Mouse (Mus musculus) liver, embryonic 11.5 days (tissue): ENCODE results near the gene Bicral. TPM values are rescaled to one million over a fixed set of nuclear protein-coding genes. Genes with fewer than 3 reads are reported as not detected.

Source experiments
- ATAC-seq: fragments of 200-750 bp; cut with Nextera tagmentation; replicated peaks from 2 replicates; pipeline ENCODE4 v1.8.0; 2017; ENCODE audit warnings: moderate number of reproducible peaks, mild to moderate bottlenecking, moderate TSS enrichment, moderate library complexity; ENCODE audit not compliant: low FRiP score
- DNase-seq: peaks from one replicate; pipeline ENCODE4 v3.0.0-alpha.2; 2017; ENCODE audit warnings: low spot score
- H3K27ac ChIP-seq: fragments of 300-500 bp; sonication (generic); 2 replicates; pipeline ENCODE4 v1.5.1; 2014; ENCODE audit warnings: mild to moderate bottlenecking, low read depth, low read length, control low read depth
- H3K27me3 ChIP-seq: fragments of 300-500 bp; sonication (generic); replicated peaks from 2 replicates; pipeline ENCODE4 v1.6.1; 2014; ENCODE audit warnings: low read length, mixed read lengths; ENCODE audit not compliant: control insufficient read depth, insufficient read depth
- H3K36me3 ChIP-seq: fragments of 300-500 bp; sonication (generic); 2 replicates; pipeline ENCODE4 v1.6.1; 2014; ENCODE audit warnings: mild to moderate bottlenecking, low read length, moderate library complexity, mixed read lengths; ENCODE audit not compliant: control insufficient read depth, insufficient read depth
- H3K4me1 ChIP-seq: fragments of 300-500 bp; sonication (generic); replicated peaks from 2 replicates; pipeline ENCODE4 v1.6.1; 2014; ENCODE audit warnings: low read length, mixed read lengths; ENCODE audit not compliant: control insufficient read depth, insufficient read depth
- H3K4me2 ChIP-seq: fragments of 300-500 bp; sonication (generic); 2 replicates; pipeline ENCODE4 v1.6.1; 2014; ENCODE audit warnings: mild to moderate bottlenecking, control low read depth, moderate library complexity
- H3K4me3 ChIP-seq: fragments of 300-500 bp; sonication (generic); 2 replicates; pipeline ENCODE4 v1.5.1; 2014; ENCODE audit warnings: low read depth, low read length, control low read depth
- H3K9ac ChIP-seq: fragments of 300-500 bp; sonication (generic); 2 replicates; pipeline ENCODE4 v1.6.1; 2014; ENCODE audit warnings: low read depth, low read length, control low read depth
- H3K9me3 ChIP-seq: fragments of 300-500 bp; sonication (generic); 2 replicates; pipeline ENCODE4 v1.6.1; 2016; ENCODE audit warnings: low read length, inconsistent platforms, mixed read lengths; ENCODE audit not compliant: control insufficient read depth
- WGBS: fragments of 180-500 bp; shearing (Covaris S2); extraction: QIAGEN DNeasy Blood & Tissue Kit; methylation state at CpG from one replicate; pipeline ENCODE4 v1.1.7; 2014; 5-methylcytosine and 5-hydroxymethylcytosine counted together
- polyA plus RNA-seq: library from polyadenylated mRNA; unstranded; fragments of >200 nt; fragmentation: Nextera tagmentation; extraction: Ambion mirVana; gene quantifications from 2 replicates; pipeline ENCODE4 v1.2.1, GENCODE M21; 2014

The Bicral gene
- 6.3 and 7.4 TPM in 2 replicates for polyA plus RNA-seq

GRCm38 (mm10) chr17:46857903-46858748 is at the start of gene Bicral:
Gene Bicral (minus strand): TSS chr17:46858482.
- under 1% methylated on average over 56 of the region's 65 CpGs for whole genome bisulfite sequencing

GRCm38 (mm10) chr17:46903876-46904490 is 45.7 kb upstream of the Bicral start:
- no peaks in the 10 kb centered on the region for H3K9me3 ChIP-seq
- no peak overlapping the region for H3K27ac ChIP-seq
- DNase-seq (peak; percentile 66), ATAC-seq (peak; percentile 64)
- no peak overlapping the region for H3K9ac ChIP-seq
- no peaks in the 10 kb centered on the region for H3K4me1 ChIP-seq
- H3K4me3 ChIP-seq, result no peak overlapping the region
- WGBS, result 19% methylated on average over 19 of the region's 19 CpGs
- H3K4me2 ChIP-seq, result no peak overlapping the region
- no peaks in the 10 kb centered on the region for H3K27me3 ChIP-seq
- no peaks in the 10 kb centered on the region for H3K36me3 ChIP-seq

More at GRCm38 (mm10) chr17:46857903-46858748, at the start of gene Bicral:
- H3K36me3 ChIP-seq, result no peaks in the 10 kb centered on the region
- peak within 1 kb of the TSS; percentile 72 for H3K4me2 ChIP-seq
- peaks cover 22% of the 10 kb centered on the region for H3K4me1 ChIP-seq
- peak within 1 kb of the TSS; percentile 96 for H3K4me3 ChIP-seq
- H3K9me3 ChIP-seq, result no peaks in the 10 kb centered on the region
- no peaks in the 10 kb centered on the region for H3K27me3 ChIP-seq
- ATAC-seq, result peak; percentile 36; the same call in 1 of the 2 replicates
- peak within 1 kb of the TSS; percentile 99 for H3K9ac ChIP-seq
- DNase-seq, result peak; percentile 78
- peak within 1 kb of the TSS; percentile 100 for H3K27ac ChIP-seq

- no peak overlapping the region for H3K9ac ChIP-seq
- ATAC-seq (no peak), DNase-seq (no peak)
- no peaks in the 10 kb centered on the region for H3K27me3 ChIP-seq
- H3K4me3 ChIP-seq, result no peak overlapping the region
- H3K36me3 ChIP-seq, result no peaks in the 10 kb centered on the region
- 51% methylated on average over 2 of the region's 2 CpGs for WGBS
- no peaks in the 10 kb centered on the region for H3K9me3 ChIP-seq
- H3K4me2 ChIP-seq, result no peak overlapping the region
- H3K27ac ChIP-seq, result no peak overlapping the region
- H3K4me1 ChIP-seq, result no peaks in the 10 kb centered on the region
These were observed 42.7 kb upstream of the Bicral start for GRCm38 (mm10) chr17:46900941-46901340.

GRCm38 (mm10) chr17:46897221-46897950 is 39.1 kb upstream of the Bicral start:
- WGBS, result 48% methylated on average over 13 of the region's 13 CpGs
- peaks cover 5% of the 10 kb centered on the region for H3K36me3 ChIP-seq
- no peak for DNase-seq
- peaks cover 4% of the 10 kb centered on the region for H3K4me1 ChIP-seq
- H3K4me3 ChIP-seq, result no peak overlapping the region
- H3K27ac ChIP-seq, result no peak overlapping the region
- H3K4me2 ChIP-seq, result no peak overlapping the region
- no peak overlapping the region for H3K9ac ChIP-seq
- H3K9me3 ChIP-seq, result no peaks in the 10 kb centered on the region
- no peaks in the 10 kb centered on the region for H3K27me3 ChIP-seq
- no peak for ATAC-seq

- Histone ChIP-seq H3K4me2 (no peak overlapping the region), H3K27me3 (no peaks in the 10 kb centered on the region), H3K4me1 (peaks cover 15% of the 10 kb centered on the region), H3K9me3 (no peaks in the 10 kb centered on the region), H3K9ac (no peak overlapping the region), H3K4me3 (no peak overlapping the region), H3K27ac (no peak overlapping the region), H3K36me3 (peaks cover 7% of the 10 kb centered on the region)
- ATAC-seq (no peak), DNase-seq (no peak)
- WGBS, result 87% methylated on average over 9 of the region's 9 CpGs
These were observed 37.1 kb upstream of the Bicral start for GRCm38 (mm10) chr17:46895426-46895825.

- H3K27me3 ChIP-seq, result no peaks in the 10 kb centered on the region
- H3K4me1 ChIP-seq, result peaks cover 27% of the 10 kb centered on the region
- WGBS, result 2% methylated on average over 63 of the region's 64 CpGs
- H3K4me2 ChIP-seq, result peak overlapping the region; percentile 99
- H3K9me3 ChIP-seq, result no peaks in the 10 kb centered on the region
- peaks cover 7% of the 10 kb centered on the region for H3K36me3 ChIP-seq
- ATAC-seq (peak; percentile 13; the same call in 1 of the 2 replicates), DNase-seq (peak; percentile 67)
- H3K4me3 ChIP-seq, result peak overlapping the region; percentile 94
- peak overlapping the region; percentile 91 for H3K9ac ChIP-seq
- peak overlapping the region; percentile 76 for H3K27ac ChIP-seq
These were observed 32.7 kb upstream of the Bicral start for GRCm38 (mm10) chr17:46890843-46891594.

GRCm38 (mm10) chr17:46890116-46890815 is 32.0 kb upstream of the Bicral start, which contains the start of gene Tbcc:
Gene Tbcc (plus strand): TSS chr17:46890684.
- whole genome bisulfite sequencing, result under 1% methylated on average over 40 of the region's 40 CpGs
- peak within 1 kb of the TSS; percentile 91 for H3K9ac ChIP-seq
- H3K36me3 ChIP-seq, result peaks cover 7% of the 10 kb centered on the region
- DNase-seq (peak; percentile 94), ATAC-seq (peak; percentile 87)
- no peaks in the 10 kb centered on the region for H3K27me3 ChIP-seq
- H3K9me3 ChIP-seq, result no peaks in the 10 kb centered on the region
- H3K4me2 ChIP-seq, result peak within 1 kb of the TSS; percentile 99
- H3K4me3 ChIP-seq, result peak within 1 kb of the TSS; percentile 94
- H3K4me1 ChIP-seq, result peaks cover 35% of the 10 kb centered on the region
- peak within 1 kb of the TSS; percentile 93 for H3K27ac ChIP-seq
